26 mouse cellular contexts compared by ENCODE assay signal in the genomic region with DNA sequence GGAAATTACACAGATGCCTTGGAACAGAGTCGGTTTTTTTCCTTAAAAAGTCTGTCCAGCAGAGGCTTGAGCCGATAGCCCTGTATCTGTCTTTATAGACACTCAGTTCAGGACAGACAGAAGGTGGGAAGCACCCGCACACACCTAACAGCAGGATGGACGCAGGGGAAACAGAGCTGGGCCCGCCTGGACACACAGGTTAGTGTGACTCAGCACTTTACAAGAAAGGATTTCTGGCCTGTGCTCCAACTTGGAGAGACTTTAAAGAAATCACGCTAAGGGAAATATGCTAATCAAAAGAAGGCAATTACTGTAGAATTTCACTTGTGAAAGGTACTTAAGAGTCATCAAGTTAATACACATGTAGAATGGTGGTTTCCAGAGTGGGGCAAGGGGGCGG.
"Had no signal": no experiment of that assay in that cellular context is flagged by ENCODE, and none has a peak within 500 bp of the region (broad histone marks: within the 10 kb centered on the region; RNA-seq: fewer than 3 reads in every experiment).

No protein-coding gene starts in this region.

- H3K4me2 ChIP-seq: heart, embryonic 12.5 days; hindbrain, embryonic 12.5 days; hindbrain, embryonic 14.5 days; intestine, embryonic 15.5 days; limb, embryonic 12.5 days; liver, embryonic 11.5 days; liver, embryonic 13.5 days had no signal

- H3K4me3 ChIP-seq: gastrocnemius, adult 2 months; heart, adult 2 months; heart, embryonic 12.5 days; hindbrain, embryonic 10.5 days; hindbrain, embryonic 12.5 days; intestine, embryonic 15.5 days; layer of hippocampus, adult 2 months; left cerebral cortex, adult 2 months; limb, embryonic 10.5 days; limb, embryonic 12.5 days; liver, embryonic 13.5 days had no signal

- H3K9me3 ChIP-seq: hindbrain, embryonic 10.5 days; hindbrain, embryonic 12.5 days; intestine, embryonic 15.5 days; limb, embryonic 10.5 days; limb, embryonic 12.5 days; liver, embryonic 13.5 days had no signal

- H3K4me1 ChIP-seq: heart, embryonic 12.5 days; hindbrain, embryonic 10.5 days; hindbrain, embryonic 12.5 days; intestine, embryonic 15.5 days; liver, embryonic 13.5 days had no signal

- H3K36me3 ChIP-seq: heart, embryonic 12.5 days; hindbrain, embryonic 10.5 days; hindbrain, embryonic 12.5 days; intestine, embryonic 15.5 days; limb, embryonic 10.5 days; limb, embryonic 12.5 days; liver, embryonic 13.5 days had no signal

- H3K27ac ChIP-seq: gastrocnemius, adult 2 months; heart, adult 2 months; hindbrain, embryonic 10.5 days; hindbrain, embryonic 12.5 days; hindbrain, embryonic 14.5 days; intestine, embryonic 15.5 days; layer of hippocampus, adult 2 months; left cerebral cortex, adult 2 months; limb, embryonic 10.5 days; limb, embryonic 12.5 days; liver, embryonic 13.5 days had no signal

- ATAC-seq: hindbrain, embryonic 16.5 days; inflammation-experienced regulatory T-cells, adult 6 months; intestine, embryonic 15.5 days; intestine, postnatal 0 days had no signal

- DNase-seq: gastrocnemius, adult 2 months; gastrocnemius, postnatal 10 days; gastrocnemius, postnatal 25 days; heart, adult 2 months; heart, postnatal 10 days; heart, postnatal 4 days; kidney, adult 18-20 months; kidney, adult 8-10 months; kidney, postnatal 10 days; kidney, postnatal 25 days; kidney, postnatal 4 days; liver; liver, embryonic 13.5 days had no signal

- H3K9ac ChIP-seq: heart, embryonic 12.5 days; hindbrain, embryonic 12.5 days; hindbrain, embryonic 14.5 days; intestine, embryonic 15.5 days; limb, embryonic 12.5 days; liver, embryonic 13.5 days had no signal

- H3K27me3 ChIP-seq: heart, embryonic 12.5 days; hindbrain, embryonic 12.5 days; intestine, embryonic 15.5 days; limb, embryonic 12.5 days; liver, embryonic 13.5 days had no signal
